Mouse (Mus musculus) heart, embryonic 11.5 days (tissue): Measurements from ENCODE around the gene Lrrc25. TPM values are rescaled to one million over a fixed set of nuclear protein-coding genes. Genes with fewer than 3 reads are reported as not detected.
A peak's percentile ranks its signal among the peaks of the same experiment; 100 is the strongest.

Experiments
- ATAC-seq: fragments of 200-750 bp; cut with Nextera tagmentation; replicated peaks from 2 replicates; pipeline ENCODE4 v1.8.0; 2017; ENCODE audit warnings: moderate library complexity; ENCODE audit not compliant: insufficient number of reproducible peaks, low FRiP score, low TSS enrichment
- H3K27ac ChIP-seq: fragments of 300-500 bp; sonication (generic); 2 replicates; pipeline ENCODE4 v1.5.1; 2014; ENCODE audit warnings: mild to moderate bottlenecking, low read depth, low read length
- H3K27me3 ChIP-seq: fragments of 300-500 bp; sonication (generic); 2 replicates; pipeline ENCODE4 v1.6.1; 2014; ENCODE audit warnings: mild to moderate bottlenecking, low read length, mixed read lengths; ENCODE audit not compliant: control insufficient read depth, insufficient read depth
- H3K36me3 ChIP-seq: fragments of 300-500 bp; sonication (generic); 2 replicates; pipeline ENCODE4 v1.6.1; 2014; ENCODE audit warnings: mild to moderate bottlenecking, low read length, moderate library complexity, mixed read lengths; ENCODE audit not compliant: control insufficient read depth, insufficient read depth
- H3K4me1 ChIP-seq: fragments of 300-500 bp; sonication (generic); 2 replicates; pipeline ENCODE4 v1.6.1; 2014; ENCODE audit warnings: low read length; ENCODE audit not compliant: control insufficient read depth, insufficient read depth
- H3K4me2 ChIP-seq: fragments of 300-500 bp; sonication (generic); 2 replicates; pipeline ENCODE4 v1.6.1; 2014; ENCODE audit warnings: mild to moderate bottlenecking, moderate library complexity
- H3K4me3 ChIP-seq: fragments of 300-500 bp; sonication (generic); 2 replicates; pipeline ENCODE4 v1.5.1; 2014; ENCODE audit warnings: low read depth, low read length
- H3K9ac ChIP-seq: fragments of 300-500 bp; sonication (generic); 2 replicates; pipeline ENCODE4 v1.6.1; 2014; ENCODE audit warnings: mild to moderate bottlenecking, low read depth, low read length, moderate library complexity
- H3K9me3 ChIP-seq: fragments of 300-500 bp; sonication (generic); replicated peaks from 2 replicates; pipeline ENCODE4 v1.6.1; 2016; ENCODE audit warnings: low read length; ENCODE audit not compliant: control insufficient read depth
- WGBS: fragments of 180-500 bp; shearing (Covaris S2); extraction: QIAGEN DNeasy Blood & Tissue Kit; methylation state at CpG from one replicate; pipeline ENCODE4 v1.1.7; 2014; ENCODE audit not compliant: insufficient replicate concordance; 5-methylcytosine and 5-hydroxymethylcytosine counted together
- polyA plus RNA-seq: library from polyadenylated mRNA; unstranded; fragments of >200 nt; fragmentation: Nextera tagmentation; extraction: Ambion mirVana; gene quantifications from 2 replicates; pipeline ENCODE4 v1.2.1, GENCODE M21; 2014

Gene Lrrc25
- polyA plus RNA-seq, 1 experiment from 2014 or later, result 0.19 TPM

- H3K27me3 ChIP-seq, result peaks cover 17% of the 10 kb centered on the region
- WGBS, result 71% methylated on average over 11 of the region's 11 CpGs
- no peak for ATAC-seq
- no peak overlapping the region for H3K27ac ChIP-seq
- H3K4me2 ChIP-seq, result no peak overlapping the region
- H3K9ac ChIP-seq, result no peak overlapping the region
- peaks cover 9% of the 10 kb centered on the region; the same call in 1 of the 2 replicates for H3K4me1 ChIP-seq
- H3K9me3 ChIP-seq, result no peaks in the 10 kb centered on the region
- no peak overlapping the region for H3K4me3 ChIP-seq
- no peaks in the 10 kb centered on the region for H3K36me3 ChIP-seq
These were observed 2.0 kb downstream of the Lrrc25 start for GRCm38 (mm10) chr8:70617985-70618384.

- Histone ChIP-seq H3K9ac (0 out of 2 replicates have a peak overlapping the region, but pooled peaks have one; percentile 10), H3K9me3 (no peaks in the 10 kb centered on the region), H3K27me3 (peaks cover 17% of the 10 kb centered on the region), H3K27ac (no peak overlapping the region), H3K4me3 (no peak overlapping the region), H3K4me1 (peaks cover 9% of the 10 kb centered on the region; the same call in 1 of the 2 replicates), H3K36me3 (no peaks in the 10 kb centered on the region), H3K4me2 (peak overlapping the region; percentile 19; the same call in 1 of the 2 replicates)
- WGBS, result 20% methylated on average over 9 of the region's 9 CpGs
- peak; percentile 75 for ATAC-seq
These were observed 3.0 kb downstream of the Lrrc25 start for GRCm38 (mm10) chr8:70618888-70619334.

- Histone ChIP-seq H3K9me3 (no peaks in the 10 kb centered on the region), H3K4me3 (no peak overlapping the region), H3K27ac (no peak overlapping the region), H3K27me3 (peaks cover 14% of the 10 kb centered on the region), H3K36me3 (no peaks in the 10 kb centered on the region), H3K4me2 (no peak overlapping the region), H3K4me1 (peaks cover 9% of the 10 kb centered on the region; the same call in 1 of the 2 replicates), H3K9ac (no peak overlapping the region)
- no peak for ATAC-seq
- WGBS, result 52% methylated on average over 3 of the region's 3 CpGs
These were observed 6.3 kb downstream of the Lrrc25 start for GRCm38 (mm10) chr8:70622220-70622619.

- Histone ChIP-seq H3K4me2 (no peak overlapping the region; the same call in 1 of the 2 replicates), H3K27me3 (peaks cover 14% of the 10 kb centered on the region), H3K36me3 (no peaks in the 10 kb centered on the region), H3K9ac (no peak overlapping the region), H3K4me3 (no peak overlapping the region), H3K4me1 (peaks cover 6% of the 10 kb centered on the region), H3K9me3 (no peaks in the 10 kb centered on the region), H3K27ac (no peak overlapping the region)
- ATAC-seq, result no peak
- WGBS, result 14% methylated on average over 5 of the region's 5 CpGs
These were observed 9.1 kb downstream of the Lrrc25 start for GRCm38 (mm10) chr8:70625104-70625503.

- 82% methylated on average over 5 of the region's 5 CpGs for WGBS
- H3K36me3 ChIP-seq, result no peaks in the 10 kb centered on the region
- H3K27ac ChIP-seq, result no peak overlapping the region
- H3K4me3 ChIP-seq, result no peak overlapping the region
- peaks cover 13% of the 10 kb centered on the region for H3K27me3 ChIP-seq
- H3K9me3 ChIP-seq, result no peaks in the 10 kb centered on the region
- H3K9ac ChIP-seq, result no peak overlapping the region
- ATAC-seq, result no peak
- H3K4me2 ChIP-seq, result no peak overlapping the region
- H3K4me1 ChIP-seq, result peaks cover 22% of the 10 kb centered on the region
These were observed 11.1 kb downstream of the Lrrc25 start for GRCm38 (mm10) chr8:70627041-70627440.

GRCm38 (mm10) chr8:70628986-70629490, 13.1 kb downstream of the Lrrc25 start:
- 57% methylated on average over 7 of the region's 7 CpGs for WGBS
- no peaks in the 10 kb centered on the region for H3K9me3 ChIP-seq
- peaks cover 29% of the 10 kb centered on the region for H3K4me1 ChIP-seq
- peak overlapping the region; percentile 51 for H3K4me3 ChIP-seq
- no peak for ATAC-seq
- H3K27me3 ChIP-seq, result peaks cover 13% of the 10 kb centered on the region
- no peaks in the 10 kb centered on the region for H3K36me3 ChIP-seq
- H3K9ac ChIP-seq, result peak overlapping the region; percentile 61; the same call in 1 of the 2 replicates
- H3K4me2 ChIP-seq, result peak overlapping the region; percentile 71
- H3K27ac ChIP-seq, result peak overlapping the region; percentile 71; the same call in 1 of the 2 replicates

- Histone ChIP-seq H3K36me3 (no peaks in the 10 kb centered on the region), H3K4me3 (peak overlapping the region; percentile 51), H3K4me2 (peak overlapping the region; percentile 71), H3K4me1 (peaks cover 32% of the 10 kb centered on the region), H3K9me3 (no peaks in the 10 kb centered on the region), H3K27ac (peak overlapping the region; percentile 71), H3K9ac (peak overlapping the region; percentile 61), H3K27me3 (peaks cover 13% of the 10 kb centered on the region)
- ATAC-seq, result peak; percentile 77
- WGBS, result 1% methylated on average over 60 of the region's 60 CpGs
These were observed 13.9 kb downstream of the Lrrc25 start for GRCm38 (mm10) chr8:70629574-70630531.

- H3K9ac ChIP-seq, result peak overlapping the region; percentile 52; the same call in 1 of the 2 replicates
- H3K27me3 ChIP-seq, result peaks cover 13% of the 10 kb centered on the region
- H3K27ac ChIP-seq, result peak overlapping the region; percentile 22; the same call in 1 of the 2 replicates
- WGBS, result 11% methylated on average over 22 of the region's 22 CpGs
- peaks cover 32% of the 10 kb centered on the region for H3K4me1 ChIP-seq
- H3K4me3 ChIP-seq, result no peak overlapping the region; the same call in 1 of the 2 replicates
- no peaks in the 10 kb centered on the region for H3K36me3 ChIP-seq
- H3K9me3 ChIP-seq, result no peaks in the 10 kb centered on the region
- H3K4me2 ChIP-seq, result peak overlapping the region; percentile 71
- 0 out of 2 replicates have a peak, but pooled peaks have one; percentile 35 for ATAC-seq
These were observed 14.8 kb downstream of the Lrrc25 start for GRCm38 (mm10) chr8:70630532-70631381.
